Mouse (Mus musculus) G1E-ER4 (cell line): Measurements from ENCODE around the gene Gusb. TPM values are rescaled to one million over a fixed set of nuclear protein-coding genes. Genes with fewer than 3 reads are reported as not detected.

Experiments
- GATA1 ChIP-seq: IDR thresholded peaks from one replicate; pipeline ENCODE4 v1.8.0; 2012; ENCODE audit warnings: low read length, inconsistent platforms
- polyA plus RNA-seq: library from polyadenylated mRNA; stranded (reverse); fragments of >175 nt; gene quantifications from 2 replicates; pipeline ENCODE4 v1.2.3, GENCODE M21; 2012

Gusb gene
- polyA plus RNA-seq, 1 experiment: 21.1 TPM

DNA sequence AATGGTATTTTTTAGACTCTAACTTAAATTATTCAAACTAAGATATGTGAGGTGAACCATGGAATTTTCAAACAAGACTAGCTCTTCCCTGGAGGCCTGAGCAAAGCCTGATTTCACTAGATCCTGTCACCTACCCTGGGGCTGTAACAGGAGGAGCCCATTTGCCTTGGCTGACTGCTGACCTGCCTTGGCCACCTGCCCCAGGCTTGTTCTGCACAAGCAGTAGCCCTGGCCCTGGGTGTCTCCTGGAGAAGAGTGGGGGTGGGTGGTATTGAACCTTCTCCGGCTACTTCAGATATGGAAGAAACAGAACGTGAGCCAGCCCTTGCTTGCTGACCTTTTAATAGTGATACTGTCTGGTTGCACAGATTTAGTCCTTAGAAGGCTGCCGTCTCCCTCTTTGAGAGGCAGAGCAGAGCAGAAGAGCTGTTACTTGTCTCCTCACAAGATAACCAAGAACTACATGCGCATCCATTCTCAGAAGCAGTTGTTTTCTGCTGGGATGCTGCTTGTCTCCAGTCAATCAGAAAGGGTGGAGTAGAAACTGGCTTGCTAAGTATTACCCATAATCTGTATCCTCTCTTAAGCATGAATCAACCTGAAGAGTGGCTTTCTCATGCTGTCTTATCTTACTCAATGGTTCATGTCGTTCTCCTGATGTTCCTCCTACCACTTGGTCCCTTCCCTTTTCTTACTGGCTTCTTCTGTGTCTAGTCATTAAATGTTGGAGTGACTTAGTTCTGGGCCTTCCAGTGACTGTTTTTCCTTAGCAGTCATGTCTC is 48.2 kb downstream of the Gusb start:
- peak; percentile 17 for TF ChIP-seq GATA1

DNA sequence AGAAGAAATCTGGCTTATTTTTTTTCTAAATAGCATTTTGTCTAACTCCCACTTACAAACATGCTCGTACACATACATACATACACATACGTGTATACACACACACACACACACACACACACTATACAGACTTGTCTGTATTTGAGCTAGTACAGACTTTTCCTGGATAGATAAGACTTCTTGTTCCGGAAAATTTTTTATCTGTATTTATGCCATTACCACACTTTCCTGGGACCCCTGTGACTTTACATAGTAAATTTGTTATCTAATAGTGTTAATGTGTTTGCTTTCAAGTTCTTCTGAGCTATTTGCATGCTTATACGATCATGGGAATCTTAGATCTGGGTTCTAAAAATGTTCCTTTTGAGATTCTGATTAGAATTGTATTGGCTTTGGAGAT is 50.7 kb downstream of the Gusb start:
- TF ChIP-seq GATA1: no peak

DNA sequence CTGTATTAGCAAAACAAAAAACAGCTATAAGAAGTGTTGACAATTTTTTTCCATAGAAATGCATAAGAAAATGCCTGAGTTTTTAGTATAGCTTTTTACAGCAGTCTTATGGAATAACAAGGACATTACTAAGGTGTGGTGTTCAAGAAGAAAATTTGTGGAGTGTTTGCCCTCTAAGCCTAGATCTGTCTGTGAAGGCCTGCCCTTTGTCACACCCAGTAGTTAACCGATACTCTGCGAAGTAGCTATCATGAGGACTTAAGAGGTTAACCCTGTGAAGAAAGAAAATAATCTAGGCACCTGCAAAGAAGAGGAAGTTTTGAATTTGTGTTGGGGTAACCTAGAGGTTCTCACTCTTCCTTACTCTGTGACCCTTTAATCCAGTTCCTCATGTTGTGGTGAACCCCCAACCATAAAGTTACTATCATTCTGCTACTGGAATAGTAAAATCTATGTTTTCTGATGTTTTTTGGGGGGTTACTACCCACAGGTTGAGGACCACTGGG is 55.3 kb downstream of the Gusb start:
- TF ChIP-seq GATA1: no peak

GRCm38 (mm10) chr5:129943402-129943801 is 59.4 kb downstream of the Gusb start:
- TF ChIP-seq GATA1: no peak

DNA sequence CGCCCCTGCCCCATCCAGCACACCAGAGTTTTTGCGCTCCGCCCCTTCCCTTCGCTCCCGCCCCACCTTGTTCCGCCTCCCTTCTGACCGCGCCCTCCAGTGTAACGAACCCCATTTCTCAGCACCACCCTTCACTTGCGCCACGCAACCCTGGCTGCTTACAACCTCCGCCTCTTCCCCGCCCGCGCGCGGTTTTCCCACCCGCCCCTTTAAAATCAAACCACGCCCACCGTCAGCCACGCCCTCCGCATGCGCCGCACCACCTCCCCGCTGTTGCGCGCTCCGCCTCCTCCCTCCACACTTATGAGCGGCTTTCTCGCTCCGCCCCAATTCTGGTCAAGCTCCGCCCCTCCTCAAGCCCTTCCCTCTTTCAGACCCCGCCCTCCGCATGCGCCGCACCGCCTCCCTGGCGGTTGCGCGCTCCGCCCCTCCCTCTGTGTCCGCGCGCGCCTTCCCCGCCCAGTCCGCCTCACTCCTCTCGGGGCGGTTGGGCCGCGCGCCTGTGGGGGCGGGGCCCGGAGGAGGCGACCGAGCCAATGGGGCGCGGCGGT is 61.3 kb downstream of the Gusb start, which contains the start of gene Vkorc1l1:
Gene Vkorc1l1, plus strand, starts transcription at position 476 of the 551 bp plus-strand sequence.
- TF ChIP-seq GATA1: no peak

DNA sequence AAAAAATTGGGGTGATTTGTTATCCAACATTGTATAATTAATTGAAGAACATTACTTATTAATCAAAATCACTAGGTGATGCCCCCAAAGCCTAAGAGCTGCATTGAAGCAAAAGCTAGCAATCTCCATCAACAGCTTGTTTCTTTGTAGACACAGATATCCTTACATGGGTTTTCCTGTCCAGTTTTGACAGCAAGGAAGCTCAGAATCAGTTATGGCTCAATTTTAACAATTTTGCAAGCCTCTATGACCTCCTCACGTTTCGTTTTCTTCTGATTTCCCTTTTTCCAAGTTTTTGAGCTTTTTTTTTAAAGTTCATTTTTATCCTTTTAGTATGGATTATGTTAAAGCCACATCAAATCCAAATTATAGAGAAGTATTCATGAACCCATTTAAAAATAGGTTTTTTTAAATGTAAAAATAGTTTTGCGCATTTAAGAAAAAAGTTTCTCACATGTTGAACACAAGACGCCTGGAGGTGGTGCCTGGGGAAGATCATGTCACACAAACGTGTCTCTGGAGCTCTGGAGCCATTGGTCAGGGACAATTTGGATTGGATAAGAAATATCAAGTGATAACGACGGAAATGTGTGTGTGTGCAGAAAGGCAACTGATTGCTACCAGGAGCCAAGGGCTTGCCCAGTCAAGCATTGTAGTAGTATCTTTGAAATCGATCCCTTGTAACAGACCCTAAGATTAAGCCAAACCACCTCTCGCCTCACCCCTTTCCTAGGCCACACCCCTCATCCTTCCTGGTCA is 61.9 kb downstream of the Gusb start:
- TF ChIP-seq GATA1: peak; percentile 68

GRCm38 (mm10) chr5:129940281-129940680 is 62.6 kb downstream of the Gusb start:
- TF ChIP-seq GATA1: no peak

Other genes starting within 250 kb of the Gusb start
- gene Psph, start 215.6 kb downstream of the Gusb start, polyA plus RNA-seq: 10.3 and 76.9 TPM in 2 replicates
- gene Sumf2, start 156.1 kb downstream of the Gusb start, polyA plus RNA-seq: 29.0 and 30.2 TPM in 2 replicates
- gene Chchd2, start 115.6 kb downstream of the Gusb start, polyA plus RNA-seq: 790 and 931 TPM in 2 replicates
- 9.3 and 12.2 TPM in 2 replicates for gene Zbed5, start 107.3 kb downstream of the Gusb start, polyA plus RNA-seq
- gene Phkg1, start 104.5 kb downstream of the Gusb start, polyA plus RNA-seq: not detected in 2 replicates
- 2.8 and 4.3 TPM in 2 replicates for gene Nupr1l, start 94.5 kb downstream of the Gusb start, polyA plus RNA-seq
- 21.0 and 29.4 TPM in 2 replicates for gene Vkorc1l1, start 61.1 kb downstream of the Gusb start, polyA plus RNA-seq
- gene Asl, start 26.2 kb upstream of the Gusb start, polyA plus RNA-seq: 16.6 and 21.0 TPM in 2 replicates
- gene Crcp, start 26.2 kb upstream of the Gusb start, polyA plus RNA-seq: 9.0 and 10.0 TPM in 2 replicates
- 0.25 TPM in 1 of 2 replicates, not detected in the other for gene Tpst1, start 70.3 kb upstream of the Gusb start, polyA plus RNA-seq
- 11.5 and 11.9 TPM in 2 replicates for gene Kctd7, start 141.8 kb upstream of the Gusb start, polyA plus RNA-seq
- 28.8 and 31.2 TPM in 2 replicates for gene Rabgef1, start 168.7 kb upstream of the Gusb start, polyA plus RNA-seq
- 29.5 and 37.0 TPM in 2 replicates for gene Tmem248, start 214.0 kb upstream of the Gusb start, polyA plus RNA-seq